Mouse (Mus musculus) T-cell, adult 2 months (primary cell): ENCODE measurements at regions not wholly inside any gene's neighbourhood (a gene's known extent, or its start where the extent isn't known, plus 50 kb on each side); places are given as distances from the start of the nearest gene placed in this dataset.

Experiments
- DNase-seq: peaks from one replicate; pipeline ENCODE4 v3.0.0; 2022; ENCODE audit warnings: low spot score

GRCm38 (mm10) chr12:39073289-39074022 is 294.3 kb downstream of the Etv1 start:
- no peak for DNase-seq

- no peak for DNase-seq
Observed at GRCm38 (mm10) chr12:39086285-39086684, 307.1 kb downstream of the Etv1 start.

- no peak for DNase-seq
Observed at GRCm38 (mm10) chr12:39094638-39095230, 315.6 kb downstream of the Etv1 start.

GRCm38 (mm10) chr12:39123391-39124095 is 344.4 kb downstream of the Etv1 start:
- no peak for DNase-seq

GRCm38 (mm10) chr12:39154689-39155088 is 375.5 kb downstream of the Etv1 start:
- DNase-seq, result no peak

- DNase-seq, result no peak
Observed at GRCm38 (mm10) chr12:39176958-39177357, 397.8 kb downstream of the Etv1 start.

GRCm38 (mm10) chr12:39224073-39224472 is 444.9 kb downstream of the Etv1 start:
- DNase-seq, result no peak

GRCm38 (mm10) chr12:39256605-39257004 is 477.4 kb downstream of the Etv1 start:
- no peak for DNase-seq

GRCm38 (mm10) chr12:39257571-39257970 is 478.4 kb downstream of the Etv1 start:
- no peak for DNase-seq

GRCm38 (mm10) chr12:39289676-39290075 is 510.5 kb downstream of the Etv1 start:
- DNase-seq, result no peak

GRCm38 (mm10) chr12:39301351-39302212 is 522.4 kb downstream of the Etv1 start:
- no peak for DNase-seq

GRCm38 (mm10) chr12:39302213-39302591 is 523.0 kb downstream of the Etv1 start:
- no peak for DNase-seq

GRCm38 (mm10) chr12:39307746-39308145 is 528.6 kb downstream of the Etv1 start:
- DNase-seq, result no peak

- DNase-seq, result no peak
Observed at GRCm38 (mm10) chr12:39309905-39310304, 530.7 kb downstream of the Etv1 start.

- DNase-seq, result no peak
Observed at GRCm38 (mm10) chr12:39317229-39317628, 538.0 kb downstream of the Etv1 start.

GRCm38 (mm10) chr12:39321453-39321852 is 542.3 kb downstream of the Etv1 start:
- no peak for DNase-seq

- DNase-seq, result no peak
Observed at GRCm38 (mm10) chr12:39326157-39326556, 547.0 kb downstream of the Etv1 start.

- no peak for DNase-seq
Observed at GRCm38 (mm10) chr12:39326668-39327299, 547.6 kb downstream of the Etv1 start.

- DNase-seq, result no peak
Observed at GRCm38 (mm10) chr12:39328377-39328776, 549.2 kb downstream of the Etv1 start.

GRCm38 (mm10) chr12:39339101-39339538 is 559.9 kb downstream of the Etv1 start:
- no peak for DNase-seq

- no peak for DNase-seq
Observed at GRCm38 (mm10) chr12:39341751-39342271, 562.6 kb downstream of the Etv1 start.
